Mouse (Mus musculus) heart, postnatal 0 days (tissue): ENCODE results near the gene Wasf2.

Experiments
- CTCF ChIP-seq: IDR thresholded peaks from 2 replicates; pipeline ENCODE4 v1.5.1; 2016; ENCODE audit warnings: antibody characterized with exemption, control low read depth, low read depth
- EP300 ChIP-seq: IDR thresholded peaks from 2 replicates; pipeline ENCODE4 v1.6.1; 2016; ENCODE audit warnings: antibody characterized with exemption, low read depth

GRCm38 (mm10) chr4:133223875-133224274 is 93.6 kb downstream of the Wasf2 start:
- TF ChIP-seq CTCF (no peak), EP300 (no peak)
